Mouse (Mus musculus) erythroblast, embryonic 14.5 days (primary cell): ENCODE measurements around the gene Gm5725. TPM values are rescaled to one million over a fixed set of nuclear protein-coding genes. Genes with fewer than 3 reads are reported as not detected.
"Not testable (repeated sequence)": the region's sequence is repeated elsewhere in the genome, so short reads cannot be mapped to it uniquely, and the experiment has no call there.

ENCODE experiments used
- H3K27me3 ChIP-seq: 2 replicates; pipeline ENCODE4 v1.6.1; 2012; ENCODE audit warnings: inconsistent platforms; ENCODE audit not compliant: control insufficient read depth
- H3K36me3 ChIP-seq: 2 replicates; pipeline ENCODE4 v1.6.1; 2012; ENCODE audit warnings: mild to moderate bottlenecking, inconsistent platforms; ENCODE audit not compliant: control insufficient read depth
- H3K4me1 ChIP-seq: 2 replicates; pipeline ENCODE4 v1.6.1; 2012; ENCODE audit warnings: inconsistent platforms; ENCODE audit not compliant: control insufficient read depth
- H3K4me3 ChIP-seq: replicated peaks from 2 replicates; pipeline ENCODE3; 2012; ENCODE audit warnings: moderate library complexity, mild to moderate bottlenecking, inconsistent platforms
- H3K9me3 ChIP-seq: 2 replicates; pipeline ENCODE4 v1.6.1; 2012; ENCODE audit warnings: low read length, inconsistent platforms, mixed read lengths; ENCODE audit not compliant: control insufficient read depth
- polyA plus RNA-seq: library from polyadenylated mRNA; stranded (reverse); fragments of >175 nt; gene quantifications from 2 replicates; pipeline ENCODE4 v1.2.3, GENCODE M21; 2012

Gm5725 gene
- not detected in 2 replicates for polyA plus RNA-seq

- not testable (repeated sequence) for H3K4me1 ChIP-seq, H3K9me3 ChIP-seq, H3K4me3 ChIP-seq, H3K27me3 ChIP-seq, H3K36me3 ChIP-seq
These were observed at the start of gene Gm5725 for GRCm38 (mm10) chr7:21844167-21844566. TSS of gene Gm5725 (minus strand) at chr7:21844267.

GRCm38 (mm10) chr7:21832051-21832450 is 12.0 kb downstream of the Gm5725 start, which contains the start of gene Vmn1r135:
TSS of gene Vmn1r135 (plus strand) at chr7:21832351.
- H3K4me3 ChIP-seq, H3K9me3 ChIP-seq, H3K36me3 ChIP-seq, H3K4me1 ChIP-seq, H3K27me3 ChIP-seq: not testable (repeated sequence)

GRCm38 (mm10) chr7:21796628-21797027 is 47.4 kb downstream of the Gm5725 start, which contains the start of gene Gm4177:
TSS of gene Gm4177 (minus strand) at chr7:21796728.
- not testable (repeated sequence) for H3K4me3 ChIP-seq, H3K4me1 ChIP-seq, H3K36me3 ChIP-seq, H3K27me3 ChIP-seq, H3K9me3 ChIP-seq

Other genes starting within 250 kb of the Gm5725 start
- gene Vmn1r132, start 230.2 kb downstream of the Gm5725 start, polyA plus RNA-seq, result not detected in 2 replicates
- not detected in 2 replicates for gene Gm4175, start 82.8 kb downstream of the Gm5725 start, polyA plus RNA-seq
- not detected in 2 replicates for gene Gm4177, start 47.5 kb downstream of the Gm5725 start, polyA plus RNA-seq
- 0.09 TPM in 1 of 2 replicates, not detected in the other for gene Vmn1r135, start 11.9 kb downstream of the Gm5725 start, polyA plus RNA-seq
- gene Gm5891, start 77.0 kb upstream of the Gm5725 start, polyA plus RNA-seq, result not detected in 2 replicates
- not detected in 2 replicates for gene Vmn1r137, start 150.3 kb upstream of the Gm5725 start, polyA plus RNA-seq
- not detected in 2 replicates for gene Vmn1r138, start 184.6 kb upstream of the Gm5725 start, polyA plus RNA-seq
- not detected in 2 replicates for gene Gm6176, start 212.0 kb upstream of the Gm5725 start, polyA plus RNA-seq
- gene Vmn1r139, start 224.8 kb upstream of the Gm5725 start, polyA plus RNA-seq, result not detected in 2 replicates